Mouse (Mus musculus) CH12.LX (cell line): ENCODE measurements around the gene Dnah1.

Source experiments
- CTCF ChIP-seq, 2 experiments: IDR thresholded peaks in 1 of 2; conservative IDR thresholded peaks in 1 of 2; 2 replicates each; pipeline ENCODE4 v1.5.1; 2011 to 2012; ENCODE audit warnings: low read depth in 2 of 2, low read length in 2 of 2, improper control_type of control experiment in 1 of 2, inconsistent platforms in 1 of 2, mild to moderate bottlenecking in 1 of 2, moderate library complexity in 1 of 2
- E2F4 ChIP-seq: IDR thresholded peaks from 2 replicates; pipeline ENCODE4 v1.6.1; 2011; ENCODE audit warnings: low read depth, low read length, improper control_type of control experiment; ENCODE audit not compliant: insufficient replicate concordance
- EP300 ChIP-seq: IDR thresholded peaks from 2 replicates; pipeline ENCODE4 v1.6.1; 2011; ENCODE audit warnings: low read length, improper control_type of control experiment
- IRF4 ChIP-seq: IDR thresholded peaks from 2 replicates; pipeline ENCODE4 v1.6.1; 2014; ENCODE audit warnings: low read depth, mild to moderate bottlenecking, inconsistent platforms, low read length, improper control_type of control experiment
- JUN ChIP-seq: IDR thresholded peaks from 2 replicates; pipeline ENCODE4 v1.6.1; 2011; ENCODE audit warnings: low read depth, mild to moderate bottlenecking, low read length, improper control_type of control experiment, moderate library complexity; ENCODE audit not compliant: insufficient read depth
- MAX ChIP-seq: IDR thresholded peaks from 2 replicates; pipeline ENCODE4 v1.6.1; 2011; ENCODE audit warnings: low read length, improper control_type of control experiment
- MAZ ChIP-seq: IDR thresholded peaks from 2 replicates; pipeline ENCODE4 v1.6.1; 2012; ENCODE audit warnings: low read depth, mild to moderate bottlenecking, inconsistent platforms, low read length, improper control_type of control experiment, moderate library complexity
- NELFE ChIP-seq: IDR thresholded peaks from 2 replicates; pipeline ENCODE4 v1.6.1; 2011; ENCODE audit warnings: low read depth, low read length, improper control_type of control experiment
- NRF1 ChIP-seq: IDR thresholded peaks from 2 replicates; pipeline ENCODE4 v1.6.1; 2014; ENCODE audit warnings: low read depth, mild to moderate bottlenecking, inconsistent platforms, low read length, improper control_type of control experiment, moderate library complexity
- POLR2A ChIP-seq: IDR thresholded peaks from 2 replicates; pipeline ENCODE4 v1.6.1; 2011; ENCODE audit warnings: low read depth, mild to moderate bottlenecking, improper control_type of control experiment, low read length
- POLR2AphosphoS2 ChIP-seq: IDR thresholded peaks from 2 replicates; pipeline ENCODE4 v1.6.1; 2011; ENCODE audit warnings: low read depth, low read length, improper control_type of control experiment
- UBTF ChIP-seq: IDR thresholded peaks from 2 replicates; pipeline ENCODE4 v1.6.1; 2012; ENCODE audit warnings: low read depth, mild to moderate bottlenecking, inconsistent platforms, low read length, improper control_type of control experiment, moderate library complexity
- ZNF384 ChIP-seq: IDR thresholded peaks from 2 replicates; pipeline ENCODE4 v1.6.1; 2012; ENCODE audit warnings: low read depth, low read length, improper control_type of control experiment, inconsistent platforms

- TF ChIP-seq CTCF (conservative IDR thresholded peaks at IDR 0.05 in 1 of 2, IDR thresholded peaks at IDR 0.05 in 1 of 2; ENCODE audit: low read depth in 2 of 2, low read length in 2 of 2): no peak
- TF ChIP-seq E2F4: no peak
- TF ChIP-seq IRF4: no peak
- TF ChIP-seq NELFE: no peak; the same call in 1 of the 2 replicates
- no peak for TF ChIP-seq POLR2AphosphoS2
- TF ChIP-seq EP300: 0 out of 2 replicates have a peak, but pooled peaks have one; percentile 25
- no peak for TF ChIP-seq POLR2A
- no peak for TF ChIP-seq MAZ
- TF ChIP-seq NRF1: no peak
- TF ChIP-seq UBTF: no peak
- 0 out of 2 replicates have a peak, but pooled peaks have one; percentile 1 for TF ChIP-seq JUN
- TF ChIP-seq ZNF384: no peak
- no peak for TF ChIP-seq MAX
These were observed 12.1 kb upstream of the Dnah1 start for GRCm38 (mm10) chr14:31335765-31336164.
